In the genomic region with DNA sequence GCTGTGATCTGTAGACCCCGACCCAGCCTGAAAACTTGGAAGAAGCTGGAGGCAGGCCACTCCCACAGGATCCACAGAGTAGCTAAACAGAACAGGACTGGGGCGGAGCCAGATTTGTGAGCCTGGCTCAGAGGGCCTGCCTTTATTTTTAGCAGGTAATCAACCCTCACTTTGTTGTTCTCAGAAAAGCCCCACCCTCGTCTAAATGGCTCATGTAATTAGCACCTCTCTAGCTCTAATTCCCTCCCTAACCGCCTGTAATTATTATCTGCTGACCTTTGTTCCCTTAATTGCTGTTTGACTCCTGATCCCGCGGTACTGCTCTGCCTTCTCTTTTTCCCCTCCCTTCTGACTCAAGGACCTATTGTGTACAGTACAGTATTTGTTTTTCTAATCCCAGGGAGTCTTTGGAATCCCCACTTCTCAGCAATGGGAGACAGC, we compare ENCODE assay signal across 10 mouse cellular contexts.
A peak's percentile ranks its signal among the peaks of the same experiment; 100 is the strongest.
DNase-seq lines count a peak whose midpoint lies in the region; ATAC-seq lines count a peak whose summit lies in the region.
"Had no signal": no experiment of that assay in that cellular context is flagged by ENCODE, and none has a peak within 500 bp of the region (broad histone marks: within the 10 kb centered on the region; RNA-seq: fewer than 3 reads in every experiment).

No protein-coding gene starts in this region.

- ATAC-seq in kidney, embryonic 16.5 days (ENCODE audit: low FRiP score, low TSS enrichment) = peak; percentile 88
- peak; percentile 67; the same call in 1 of the 2 replicates for ATAC-seq in embryonic facial prominence, embryonic 13.5 days (ENCODE audit: insufficient number of reproducible peaks, insufficient read depth, low FRiP score, low TSS enrichment, low read depth)
- peak; percentile 57; the same call in 1 of the 2 replicates for ATAC-seq in hindbrain, embryonic 14.5 days (ENCODE audit: low FRiP score)
- ATAC-seq in neural tube, embryonic 14.5 days (ENCODE audit: low read depth) = peak; percentile 46; the same call in 1 of the 2 replicates

- no peak overlapping the region for H3K9ac ChIP-seq in kidney, embryonic 16.5 days (replicated peaks; ENCODE audit: low read length)
- H3K9ac ChIP-seq in embryonic facial prominence, embryonic 13.5 days = no peak overlapping the region
- H3K9ac ChIP-seq in hindbrain, embryonic 14.5 days = no peak overlapping the region
- H3K9ac ChIP-seq in neural tube, embryonic 14.5 days (replicated peaks; ENCODE audit: low read depth, low read length) = no peak overlapping the region
- H3K9ac ChIP-seq: lung, embryonic 15.5 days had no signal

- peak overlapping the region; percentile 27 for H3K4me2 ChIP-seq in kidney, embryonic 16.5 days (replicated peaks; ENCODE audit: low read depth, low read length)
- H3K4me2 ChIP-seq in embryonic facial prominence, embryonic 13.5 days = peak overlapping the region; percentile 39
- no peak overlapping the region for H3K4me2 ChIP-seq in hindbrain, embryonic 14.5 days (replicated peaks)
- H3K4me2 ChIP-seq in neural tube, embryonic 14.5 days (ENCODE audit: low read depth, low read length) = no peak overlapping the region
- H3K4me2 ChIP-seq: lung, embryonic 15.5 days had no signal

- H3K36me3 ChIP-seq in kidney, embryonic 16.5 days (ENCODE audit: insufficient read depth, low read length) = no peaks in the 10 kb centered on the region
- no peaks in the 10 kb centered on the region for H3K36me3 ChIP-seq in embryonic facial prominence, embryonic 13.5 days
- no peaks in the 10 kb centered on the region for H3K36me3 ChIP-seq in hindbrain, embryonic 14.5 days (replicated peaks; ENCODE audit: control insufficient read depth, insufficient read depth)
- no peaks in the 10 kb centered on the region for H3K36me3 ChIP-seq in neural tube, embryonic 14.5 days (ENCODE audit: control insufficient read depth, insufficient read depth, low read length)
- H3K36me3 ChIP-seq: lung, embryonic 15.5 days had no signal

- H3K4me1 ChIP-seq in kidney, embryonic 16.5 days (ENCODE audit: insufficient read depth, low read length) = peaks cover 4% of the 10 kb centered on the region; the same call in 1 of the 2 replicates
- H3K4me1 ChIP-seq in embryonic facial prominence, embryonic 13.5 days = peaks cover 7% of the 10 kb centered on the region
- no peaks in the 10 kb centered on the region for H3K4me1 ChIP-seq in hindbrain, embryonic 14.5 days (replicated peaks; ENCODE audit: control insufficient read depth, insufficient read depth, low read length)
- no peaks in the 10 kb centered on the region for H3K4me1 ChIP-seq in neural tube, embryonic 14.5 days (ENCODE audit: control insufficient read depth, insufficient read depth, low read length)

- 4% methylated on average over 6 of the region's 6 CpGs for WGBS in kidney, embryonic 16.5 days
- 8% methylated on average over 6 of the region's 6 CpGs for WGBS in embryonic facial prominence, embryonic 13.5 days
- WGBS in hindbrain, embryonic 14.5 days = 6% methylated on average over 6 of the region's 6 CpGs
- WGBS in neural tube, embryonic 14.5 days = 3% methylated on average over 6 of the region's 6 CpGs

- no peak overlapping the region for H3K4me3 ChIP-seq in kidney, embryonic 16.5 days (ENCODE audit: low read length)
- no peak overlapping the region for H3K4me3 ChIP-seq in embryonic facial prominence, embryonic 13.5 days
- no peak overlapping the region for H3K4me3 ChIP-seq in hindbrain, embryonic 14.5 days (replicated peaks; ENCODE audit: low read length)
- no peak overlapping the region for H3K4me3 ChIP-seq in neural tube, embryonic 14.5 days (ENCODE audit: low read depth, low read length)
- H3K4me3 ChIP-seq: lung, embryonic 15.5 days had no signal

- H3K27ac ChIP-seq in kidney, embryonic 16.5 days (ENCODE audit: low read length) = no peak overlapping the region
- H3K27ac ChIP-seq in embryonic facial prominence, embryonic 13.5 days = no peak overlapping the region
- H3K27ac ChIP-seq in hindbrain, embryonic 14.5 days = no peak overlapping the region
- no peak overlapping the region for H3K27ac ChIP-seq in neural tube, embryonic 14.5 days (ENCODE audit: low read depth, low read length)
- H3K27ac ChIP-seq: lung, embryonic 15.5 days had no signal

- no peaks in the 10 kb centered on the region for H3K9me3 ChIP-seq in kidney, embryonic 16.5 days (ENCODE audit: low read length)
- no peaks in the 10 kb centered on the region for H3K9me3 ChIP-seq in embryonic facial prominence, embryonic 13.5 days
- no peaks in the 10 kb centered on the region for H3K9me3 ChIP-seq in hindbrain, embryonic 14.5 days (ENCODE audit: control insufficient read depth, low read length)
- no peaks in the 10 kb centered on the region for H3K9me3 ChIP-seq in neural tube, embryonic 14.5 days (ENCODE audit: control insufficient read depth, low read length)
- H3K9me3 ChIP-seq: lung, embryonic 15.5 days had no signal

- DNase-seq in kidney, postnatal 10 days = no peak
- DNase-seq in hindbrain, embryonic 14.5 days (ENCODE audit: low spot score) = no peak
- DNase-seq in cerebellum, postnatal 36 days = no peak
- no peak for DNase-seq in layer of hippocampus, postnatal 14 days (ENCODE audit: low spot score in 2 of 2)
- no peak for DNase-seq in thymus, postnatal 4 days
- DNase-seq: cerebellum, adult 18-20 months had no signal

- H3K27me3 ChIP-seq in kidney, embryonic 16.5 days (ENCODE audit: insufficient read depth, low read length) = no peaks in the 10 kb centered on the region
- H3K27me3 ChIP-seq in embryonic facial prominence, embryonic 13.5 days = no peaks in the 10 kb centered on the region
- no peaks in the 10 kb centered on the region for H3K27me3 ChIP-seq in hindbrain, embryonic 14.5 days (ENCODE audit: control insufficient read depth, insufficient read depth, low read length)
- no peaks in the 10 kb centered on the region for H3K27me3 ChIP-seq in neural tube, embryonic 14.5 days (ENCODE audit: control insufficient read depth, insufficient read depth, low read length)
- H3K27me3 ChIP-seq: lung, embryonic 15.5 days had no signal

Comparison
In these comparisons a context has a peak if more than half of its experiments do, and no peak if none do; other contexts are left out.
1. H3K4me2 ChIP-seq: peak in kidney, embryonic 16.5 days (single experiment) and embryonic facial prominence, embryonic 13.5 days (single experiment); none in hindbrain, embryonic 14.5 days (single experiment) and neural tube, embryonic 14.5 days (single experiment).
2. Peak in every context shown above with its lines, with median percentiles within 50 percentile points of each other: ATAC-seq.